Mouse (Mus musculus) hindbrain, embryonic 16.5 days (tissue): ENCODE measurements around the gene Prr36. TPM values are rescaled to one million over a fixed set of nuclear protein-coding genes. Genes with fewer than 3 reads are reported as not detected.
A peak's percentile ranks its signal among the peaks of the same experiment; 100 is the strongest.

Source experiments
- ATAC-seq: fragments of 200-750 bp; cut with Nextera tagmentation; 2 replicates; pipeline ENCODE4 v1.8.0; 2017; ENCODE audit warnings: moderate TSS enrichment, moderate library complexity
- H3K27ac ChIP-seq: fragments of 300-500 bp; sonication (generic); 2 replicates; pipeline ENCODE4 v1.5.1; 2014; ENCODE audit warnings: low read depth, mild to moderate bottlenecking, control low read depth, low read length, moderate library complexity
- H3K27me3 ChIP-seq: fragments of 300-500 bp; sonication (generic); replicated peaks from 2 replicates; pipeline ENCODE4 v1.6.1; 2014; ENCODE audit warnings: low read length; ENCODE audit not compliant: control insufficient read depth, insufficient read depth
- H3K36me3 ChIP-seq: fragments of 300-500 bp; sonication (generic); 2 replicates; pipeline ENCODE4 v1.6.1; 2014; ENCODE audit warnings: mild to moderate bottlenecking, low read length, moderate library complexity, mixed read lengths; ENCODE audit not compliant: control insufficient read depth, insufficient read depth
- H3K4me1 ChIP-seq: fragments of 300-500 bp; sonication (generic); 2 replicates; pipeline ENCODE4 v1.6.1; 2014; ENCODE audit warnings: low read depth, low read length; ENCODE audit not compliant: control insufficient read depth, insufficient read depth
- H3K4me2 ChIP-seq: fragments of 300-500 bp; sonication (generic); 2 replicates; pipeline ENCODE4 v1.6.1; 2014; ENCODE audit warnings: mild to moderate bottlenecking, low read length, control low read depth, moderate library complexity
- H3K4me3 ChIP-seq: fragments of 300-500 bp; sonication (generic); 2 replicates; pipeline ENCODE4 v1.5.1; 2014; ENCODE audit warnings: mild to moderate bottlenecking, low read length, control low read depth, moderate library complexity
- H3K9ac ChIP-seq: fragments of 300-500 bp; sonication (generic); 2 replicates; pipeline ENCODE4 v1.6.1; 2014; ENCODE audit warnings: low read depth, mild to moderate bottlenecking, control low read depth, low read length, moderate library complexity
- H3K9me3 ChIP-seq: fragments of 300-500 bp; sonication (generic); 2 replicates; pipeline ENCODE4 v1.6.1; 2014; ENCODE audit warnings: mild to moderate bottlenecking, low read length, moderate library complexity; ENCODE audit not compliant: control insufficient read depth
- WGBS: fragments of 180-500 bp; shearing (Covaris S2); extraction: QIAGEN DNeasy Blood & Tissue Kit; methylation state at CpG from one replicate; pipeline ENCODE4 v1.1.7; 2014; 5-methylcytosine and 5-hydroxymethylcytosine counted together
- polyA plus RNA-seq: library from polyadenylated mRNA; unstranded; fragments of >200 nt; fragmentation: Nextera tagmentation; extraction: Ambion mirVana; gene quantifications from 2 replicates; pipeline ENCODE4 v1.2.1, GENCODE M21; 2015

Prr36 gene
- polyA plus RNA-seq, 1 experiment from 2014 or later = 42.8 TPM

DNA sequence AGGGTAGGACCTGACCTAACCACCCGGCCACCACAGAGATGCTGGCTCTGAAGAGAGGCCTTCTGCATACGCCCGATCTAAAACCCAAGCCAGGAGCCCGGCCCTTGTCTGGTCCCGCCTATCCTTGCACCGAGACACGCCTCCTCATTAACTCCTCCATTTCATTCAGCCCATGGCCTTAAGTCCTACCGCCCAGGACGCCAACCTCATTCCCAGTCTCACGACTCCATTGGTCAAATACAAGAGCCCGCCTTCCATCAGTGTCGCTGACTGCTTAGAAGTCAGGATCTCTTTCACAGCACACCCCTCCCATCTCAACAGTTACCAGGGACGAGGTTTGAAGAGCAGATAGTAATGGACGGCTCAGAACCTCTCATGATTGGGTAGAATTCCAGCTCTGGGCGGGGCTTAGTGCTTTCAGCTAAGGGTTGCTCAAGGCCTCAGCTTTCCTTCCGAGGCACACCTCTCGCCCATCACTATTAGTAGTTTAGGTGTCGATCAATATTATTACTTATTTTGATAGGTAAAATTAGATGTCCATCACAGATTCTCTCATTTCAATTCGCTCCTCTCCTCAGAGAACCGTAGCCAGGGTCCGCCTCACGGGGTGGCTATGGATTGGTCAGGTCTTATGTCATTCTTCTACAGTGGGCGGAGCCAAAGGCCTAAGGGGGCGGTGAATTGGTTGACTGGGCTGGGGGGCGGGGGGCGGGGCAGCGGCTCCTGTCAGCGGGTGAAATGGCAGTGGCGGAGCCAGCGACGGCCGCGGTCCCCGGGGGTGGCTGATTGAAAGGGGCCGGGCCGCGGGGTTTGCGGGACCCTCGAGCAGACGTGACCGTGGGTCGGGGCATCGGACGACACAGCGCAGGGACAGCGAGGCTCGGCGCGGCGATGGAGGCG is 51.2 kb downstream of the Prr36 start, which contains the start of gene Evi5l:
Gene Evi5l, plus strand, starts transcription at position 716 of the 900 bp plus-strand sequence.
- H3K9me3 ChIP-seq = no peaks in the 10 kb centered on the region
- peaks cover 34% of the 10 kb centered on the region for H3K4me1 ChIP-seq
- ATAC-seq = peak; percentile 98
- H3K36me3 ChIP-seq = no peaks in the 10 kb centered on the region
- no peaks in the 10 kb centered on the region for H3K27me3 ChIP-seq
- H3K4me2 ChIP-seq = peak within 1 kb of the TSS; percentile 83
- H3K27ac ChIP-seq = peak within 1 kb of the TSS; percentile 79
- peak within 1 kb of the TSS; percentile 89 for H3K4me3 ChIP-seq
- H3K9ac ChIP-seq = peak within 1 kb of the TSS; percentile 91
- WGBS = 1% methylated on average over 44 of the region's 51 CpGs

GRCm38 (mm10) chr8:4165176-4165851 is 51.9 kb downstream of the Prr36 start:
- peaks cover 29% of the 10 kb centered on the region for H3K4me1 ChIP-seq
- peak overlapping the region; percentile 69 for H3K9ac ChIP-seq
- no peaks in the 10 kb centered on the region for H3K9me3 ChIP-seq
- peak overlapping the region; percentile 79 for H3K27ac ChIP-seq
- WGBS = 7% methylated on average over 13 of the region's 13 CpGs
- ATAC-seq = no peak
- H3K27me3 ChIP-seq = no peaks in the 10 kb centered on the region; the same call in 1 of the 2 replicates
- peak overlapping the region; percentile 63 for H3K4me2 ChIP-seq
- peak overlapping the region; percentile 49 for H3K4me3 ChIP-seq
- no peaks in the 10 kb centered on the region for H3K36me3 ChIP-seq

GRCm38 (mm10) chr8:4162786-4163185 is 54.5 kb downstream of the Prr36 start:
- WGBS = 54% methylated on average over 4 of the region's 4 CpGs

More at GRCm38 (mm10) chr8:4162786-4163185, 54.5 kb downstream of the Prr36 start:
- no peak overlapping the region for H3K4me2 ChIP-seq
- H3K36me3 ChIP-seq = no peaks in the 10 kb centered on the region
- peaks cover 8% of the 10 kb centered on the region for H3K4me1 ChIP-seq
- no peak overlapping the region for H3K4me3 ChIP-seq
- no peak for ATAC-seq
- no peak overlapping the region for H3K9ac ChIP-seq
- no peaks in the 10 kb centered on the region; the same call in 1 of the 2 replicates for H3K27me3 ChIP-seq
- H3K27ac ChIP-seq = no peak overlapping the region
- no peaks in the 10 kb centered on the region for H3K9me3 ChIP-seq

Other genes with a start within 250 kb of the Prr36 start
- 0.28 and 0.82 TPM in 2 replicates for gene Cd209f, start 111.6 kb downstream of the Prr36 start, polyA plus RNA-seq
- 0.09 TPM in 1 of 2 replicates, not detected in the other for gene Cd209g, start 83.4 kb downstream of the Prr36 start, polyA plus RNA-seq
- gene Evi5l, start 50.9 kb downstream of the Prr36 start, polyA plus RNA-seq = 116 and 126 TPM in 2 replicates
- not detected in 2 replicates for gene Lrrc8e, start 9.4 kb upstream of the Prr36 start, polyA plus RNA-seq
- 24.8 and 28.5 TPM in 2 replicates for gene Map2k7, start 21.3 kb upstream of the Prr36 start, polyA plus RNA-seq
- gene Gm49320, start 21.4 kb upstream of the Prr36 start, polyA plus RNA-seq = 0.59 and 0.71 TPM in 2 replicates
- 2.8 and 3.7 TPM in 2 replicates for gene Tgfbr3l, start 30.8 kb upstream of the Prr36 start, polyA plus RNA-seq
- 71.6 and 72.2 TPM in 2 replicates for gene Snapc2, start 35.6 kb upstream of the Prr36 start, polyA plus RNA-seq
- 278 and 289 TPM in 2 replicates for gene Ctxn1, start 41.8 kb upstream of the Prr36 start, polyA plus RNA-seq
- 43.6 and 51.9 TPM in 2 replicates for gene Timm44, start 58.5 kb upstream of the Prr36 start, polyA plus RNA-seq
- gene Ccl25, start 107.8 kb upstream of the Prr36 start, polyA plus RNA-seq = 15.5 and 17.2 TPM in 2 replicates
- gene Elavl1, start 108.0 kb upstream of the Prr36 start, polyA plus RNA-seq = 80.6 and 94.9 TPM in 2 replicates